Mouse (Mus musculus): ENCODE data around the gene Prkcg.
"Not testable (repeated sequence)": the region's sequence is repeated elsewhere in the genome, so short reads cannot be mapped to it uniquely, and the experiment has no call there.

Gene Prkcg

GRCm38 (mm10) chr7:3288976-3289970, at the start of gene Prkcg, which contains the start of gene Myadm:
Gene Prkcg, plus strand, starts transcription at chr7:3289179.
Gene Myadm, plus strand, starts transcription at chr7:3289080.
- DNase-seq (ENCODE audit: low spot score), result peak; percentile 76

GRCm38 (mm10) chr7:3239193-3239592, 49.8 kb upstream of the Prkcg start:
- no peak for DNase-seq (ENCODE audit: low spot score)

GRCm38 (mm10) chr7:3260701-3261100, 28.3 kb upstream of the Prkcg start:
- no peak for DNase-seq (ENCODE audit: low spot score)

- no peak for DNase-seq (ENCODE audit: low spot score)
Observed at GRCm38 (mm10) chr7:3261446-3261845, 27.5 kb upstream of the Prkcg start.

GRCm38 (mm10) chr7:3262789-3263188, 26.2 kb upstream of the Prkcg start:
- DNase-seq (ENCODE audit: low spot score), result peak; percentile 47

GRCm38 (mm10) chr7:3264390-3265022, 24.5 kb upstream of the Prkcg start:
- DNase-seq (ENCODE audit: low spot score), result peak; percentile 30

GRCm38 (mm10) chr7:3265311-3265710, 23.7 kb upstream of the Prkcg start:
- DNase-seq (ENCODE audit: low spot score), result no peak

- no peak for DNase-seq (ENCODE audit: low spot score)
Observed at GRCm38 (mm10) chr7:3267261-3267660, 21.7 kb upstream of the Prkcg start.

- DNase-seq (ENCODE audit: low spot score), result no peak
Observed at GRCm38 (mm10) chr7:3267888-3268287, 21.1 kb upstream of the Prkcg start.

- no peak for DNase-seq (ENCODE audit: low spot score)
Observed at GRCm38 (mm10) chr7:3268291-3268690, 20.7 kb upstream of the Prkcg start.

- no peak for DNase-seq (ENCODE audit: low spot score)
Observed at GRCm38 (mm10) chr7:3272206-3272605, 16.8 kb upstream of the Prkcg start.

- DNase-seq (ENCODE audit: low spot score), result no peak
Observed at GRCm38 (mm10) chr7:3275455-3276170, 13.4 kb upstream of the Prkcg start.

GRCm38 (mm10) chr7:3276781-3277180, 12.2 kb upstream of the Prkcg start:
- DNase-seq (ENCODE audit: low spot score), result not testable (repeated sequence)

- no peak for DNase-seq (ENCODE audit: low spot score)
Observed at GRCm38 (mm10) chr7:3280080-3280653, 8.8 kb upstream of the Prkcg start.

- DNase-seq (ENCODE audit: low spot score), result no peak
Observed at GRCm38 (mm10) chr7:3280654-3281153, 8.3 kb upstream of the Prkcg start.

GRCm38 (mm10) chr7:3281741-3282140, 7.2 kb upstream of the Prkcg start:
- no peak for DNase-seq (ENCODE audit: low spot score)

- no peak for DNase-seq (ENCODE audit: low spot score)
Observed at GRCm38 (mm10) chr7:3283081-3283875, 5.7 kb upstream of the Prkcg start.

- DNase-seq (ENCODE audit: low spot score), result no peak
Observed at GRCm38 (mm10) chr7:3284604-3285003, 4.4 kb upstream of the Prkcg start.

GRCm38 (mm10) chr7:3286036-3286435, 2.9 kb upstream of the Prkcg start:
- no peak for DNase-seq (ENCODE audit: low spot score)

GRCm38 (mm10) chr7:3287186-3287585, 1.8 kb upstream of the Prkcg start:
- no peak for DNase-seq (ENCODE audit: low spot score)
